Mouse (Mus musculus) spleen, adult 2 months (tissue): ENCODE measurements around the gene Apoc1. TPM values are rescaled to one million over a fixed set of nuclear protein-coding genes. Genes with fewer than 3 reads are reported as not detected.

Experiments
- DNase-seq, 2 experiments: peaks; one replicate each; pipeline versions ENCODE4 v3.0.0 to v3.0.0-alpha.2; 2012 to 2021; ENCODE audit warnings: low spot score in 2 of 2, low read depth in 1 of 2
- H3K27ac ChIP-seq: fragments of 200-500 bp; 2 replicates; pipeline ENCODE4 v1.5.1; 2012; ENCODE audit warnings: low read length, inconsistent platforms; ENCODE audit not compliant: insufficient read depth
- H3K27me3 ChIP-seq: fragments of 200-500 bp; 2 replicates; pipeline ENCODE4 v1.6.1; 2012; ENCODE audit warnings: mild to moderate bottlenecking, moderate library complexity, low read length, inconsistent platforms; ENCODE audit not compliant: control insufficient read depth, insufficient read depth
- H3K36me3 ChIP-seq: fragments of 200-500 bp; 2 replicates; pipeline ENCODE4 v1.6.1; 2012; ENCODE audit warnings: mild to moderate bottlenecking, low read length, inconsistent platforms; ENCODE audit not compliant: control insufficient read depth, insufficient read depth
- H3K4me1 ChIP-seq: fragments of 200-500 bp; 2 replicates; pipeline ENCODE4 v1.6.1; 2011; ENCODE audit warnings: inconsistent platforms; ENCODE audit not compliant: control insufficient read depth, insufficient read depth, insufficient read length
- H3K4me3 ChIP-seq: fragments of 200-500 bp; 2 replicates; pipeline ENCODE4 v1.5.1; 2011; ENCODE audit warnings: mild to moderate bottlenecking, inconsistent platforms; ENCODE audit not compliant: insufficient read depth, insufficient read length; ENCODE audit errors: extremely low read depth
- CTCF ChIP-seq: fragments of 200-500 bp; IDR thresholded peaks from 2 replicates; pipeline ENCODE4 v1.5.1; 2011; ENCODE audit warnings: mild to moderate bottlenecking, inconsistent platforms; ENCODE audit not compliant: insufficient read depth, insufficient read length, insufficient replicate concordance; ENCODE audit errors: extremely low read depth
- POLR2A ChIP-seq: fragments of 200-500 bp; IDR thresholded peaks from 2 replicates; pipeline ENCODE4 v1.6.1; 2011; ENCODE audit warnings: low read depth, low read length, inconsistent platforms
- WGBS: fragments of 180-500 bp; shearing (Covaris S2); methylation state at CpG from one replicate; pipeline ENCODE4 v1.1.7; 2018; 5-methylcytosine and 5-hydroxymethylcytosine counted together
- polyA plus RNA-seq: library from polyadenylated mRNA; depleted of rRNA; stranded (reverse); fragments of >200 nt; gene quantifications from 2 replicates; pipeline ENCODE4 v1.2.3, GENCODE M21; 2012

Apoc1 gene
- polyA plus RNA-seq, 1 experiment = 4.3 TPM

DNA sequence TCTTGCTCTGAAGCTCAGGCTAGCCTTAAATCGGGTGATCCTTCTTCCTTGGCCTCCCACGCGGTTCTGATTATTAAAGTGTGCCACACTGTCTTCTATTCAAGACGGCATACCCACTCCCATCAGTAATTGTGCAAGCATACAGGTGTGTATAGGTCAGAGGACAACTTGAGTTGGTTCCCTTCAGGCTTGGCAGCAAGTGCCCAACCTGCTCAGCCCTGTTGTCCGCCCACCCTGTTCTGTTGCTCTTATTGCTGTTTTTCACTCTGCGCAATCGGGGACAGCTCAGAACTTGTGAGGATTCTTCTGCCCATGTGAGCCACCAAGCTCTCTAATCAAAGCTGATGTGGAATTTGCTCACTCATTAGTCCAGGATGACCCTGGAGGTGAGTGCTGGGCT lies 12.8 kb upstream of the Apoc1 start:
- Histone ChIP-seq H3K27me3 (no peaks in the 10 kb centered on the region), H3K4me3 (no peak overlapping the region), H3K36me3 (peaks cover 10% of the 10 kb centered on the region), H3K4me1 (peaks cover 10% of the 10 kb centered on the region), H3K27ac (no peak overlapping the region)
- no peak for DNase-seq
- WGBS = 96% methylated on average over 7 of the region's 7 CpGs
- TF ChIP-seq CTCF (no peak), POLR2A (no peak)

DNA sequence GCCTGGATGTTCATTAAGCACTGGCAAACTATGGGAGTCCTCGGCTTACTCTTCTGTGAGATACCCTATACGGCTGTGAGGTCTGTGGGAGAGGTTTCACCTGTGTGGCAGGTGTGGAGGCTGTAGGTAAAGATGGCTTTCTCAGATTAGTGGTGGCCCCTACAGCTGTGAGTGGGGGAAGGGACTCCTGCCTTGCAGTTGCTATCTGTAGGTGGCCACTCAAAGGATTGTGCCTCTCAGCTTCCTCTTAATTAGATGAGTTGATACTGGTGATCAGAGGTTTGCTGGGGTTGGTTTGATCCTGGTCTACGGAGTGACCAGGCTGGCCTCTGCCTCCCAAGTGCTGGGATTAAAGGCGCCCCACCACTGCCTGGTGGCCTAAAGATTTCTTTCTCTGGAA lies 12.0 kb upstream of the Apoc1 start:
- H3K4me1 ChIP-seq = peaks cover 15% of the 10 kb centered on the region
- H3K4me3 ChIP-seq = no peak overlapping the region
- 95% methylated on average over 4 of the region's 4 CpGs for WGBS
- H3K27ac ChIP-seq = no peak overlapping the region
- no peak for TF ChIP-seq POLR2A
- DNase-seq = no peak
- no peaks in the 10 kb centered on the region for H3K27me3 ChIP-seq
- H3K36me3 ChIP-seq = peaks cover 10% of the 10 kb centered on the region

GRCm38 (mm10) chr7:19702859-19703555 lies 10.5 kb upstream of the Apoc1 start:
- H3K4me3 ChIP-seq = no peak overlapping the region
- DNase-seq = no peak
- H3K4me1 ChIP-seq = peaks cover 22% of the 10 kb centered on the region
- TF ChIP-seq POLR2A (no peak), CTCF (no peak)
- H3K36me3 ChIP-seq = peaks cover 7% of the 10 kb centered on the region
- no peak overlapping the region for H3K27ac ChIP-seq
- H3K27me3 ChIP-seq = no peaks in the 10 kb centered on the region
- 89% methylated on average over 16 of the region's 16 CpGs for WGBS

GRCm38 (mm10) chr7:19701069-19701761 lies 8.8 kb upstream of the Apoc1 start:
- Histone ChIP-seq H3K36me3 (peaks cover 12% of the 10 kb centered on the region), H3K27me3 (no peaks in the 10 kb centered on the region), H3K4me3 (no peak overlapping the region), H3K4me1 (peaks cover 22% of the 10 kb centered on the region), H3K27ac (peak overlapping the region; percentile 81)
- TF ChIP-seq CTCF (peak; percentile 60; the same call in 1 of the 2 replicates), POLR2A (no peak)
- peak; percentile 28 to 61 for DNase-seq
- 50% methylated on average over 22 of the region's 22 CpGs for WGBS

- DNase-seq = peak in 1 of 2 experiments; percentile 25
- TF ChIP-seq CTCF = no peak
- no peak for TF ChIP-seq POLR2A
- no peaks in the 10 kb centered on the region for H3K27me3 ChIP-seq
- peak overlapping the region; percentile 81 for H3K27ac ChIP-seq
- H3K4me3 ChIP-seq = no peak overlapping the region
- peaks cover 22% of the 10 kb centered on the region for H3K4me1 ChIP-seq
- H3K36me3 ChIP-seq = peaks cover 11% of the 10 kb centered on the region
- 56% methylated on average over 12 of the region's 12 CpGs for WGBS
Measured at GRCm38 (mm10) chr7:19700299-19701068, 8.0 kb upstream of the Apoc1 start.

DNA sequence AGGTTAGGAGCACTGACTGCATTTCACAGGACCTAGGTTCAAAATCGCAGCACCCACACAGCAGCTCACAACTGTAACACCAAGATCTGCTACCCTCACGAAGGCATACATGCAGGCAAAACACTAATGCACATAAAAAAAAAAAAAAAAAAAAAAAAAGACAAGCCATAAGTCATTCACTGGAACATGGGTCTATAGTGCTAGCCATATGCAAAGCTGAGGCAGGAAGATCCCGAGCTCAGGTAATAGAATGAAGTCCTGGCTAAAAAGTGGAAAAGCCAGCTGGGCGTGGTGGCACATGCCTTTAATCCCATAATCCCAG lies 7.3 kb upstream of the Apoc1 start:
- Histone ChIP-seq H3K27me3 (no peaks in the 10 kb centered on the region), H3K36me3 (peaks cover 11% of the 10 kb centered on the region), H3K27ac (peak overlapping the region; percentile 85), H3K4me1 (peaks cover 22% of the 10 kb centered on the region), H3K4me3 (no peak overlapping the region)
- WGBS = 51% methylated on average over 4 of the region's 4 CpGs
- TF ChIP-seq POLR2A (no peak), CTCF (no peak)
- no peak for DNase-seq
